ENCODE assay signal across 25 mouse cellular contexts in genomic region chr15:78557693-78558535, GRCm38 (mm10). TPM values are rescaled to one million over a fixed set of nuclear protein-coding genes. Genes with fewer than 3 reads are reported as not detected.
DNase-seq lines count a peak whose midpoint lies in the region; ATAC-seq and TF ChIP-seq lines count a peak whose summit lies in the region.
"Had no signal": no experiment of that assay in that cellular context is flagged by ENCODE, and none has a peak within 500 bp of the region (broad histone marks: within the 10 kb centered on the region; RNA-seq: fewer than 3 reads in every experiment).

No protein-coding gene starts in this region.

- in situ Hi-C loops in CH12.LX (cut with MboI; ENCODE audit: low pct_ligation_motif_present, low pct_unique_long_range_greater_than_20kb, low sequenced_read_pairs), result no loop called here

- no peak for TF ChIP-seq EP300 in CH12.LX (IDR thresholded peaks at IDR 0.05; ENCODE audit: low read length)

- intact Hi-C loops in gastrocnemius, adult 2 months (cut with DNase I), result no loop called here

- H3K4me3 ChIP-seq in CH12.LX (replicated peaks in 1 of 3; ENCODE audit: low read depth in 2 of 3, low read length in 2 of 3, poor library complexity in 1 of 3), result no peak overlapping the region
- H3K4me3 ChIP-seq in gastrocnemius, adult 2 months, result no peak overlapping the region
- H3K4me3 ChIP-seq: embryonic facial prominence, embryonic 15.5 days; megakaryocyte, embryonic 14.5 days had no signal

- H3K27ac ChIP-seq in CH12.LX (ENCODE audit: insufficient read depth, low read depth), result no peak overlapping the region
- H3K27ac ChIP-seq in gastrocnemius, adult 2 months, result no peak overlapping the region
- H3K27ac ChIP-seq: embryonic facial prominence, embryonic 15.5 days; stomach, postnatal 0 days had no signal

- H3K79me2 ChIP-seq in CH12.LX (replicated peaks; ENCODE audit: control insufficient read depth, extremely low read depth, insufficient read depth, poor library complexity, severe bottlenecking), result no peaks in the 10 kb centered on the region

- H3K27me3 ChIP-seq in CH12.LX (replicated peaks), result no peaks in the 10 kb centered on the region
- H3K27me3 ChIP-seq: embryonic facial prominence, embryonic 15.5 days had no signal

- TF ChIP-seq RAD21 in CH12.LX (IDR thresholded peaks at IDR 0.05; ENCODE audit: low read depth, low read length), result no peak

- H3K36me3 ChIP-seq in CH12.LX (replicated peaks in 1 of 2; ENCODE audit: control insufficient read depth in 1 of 2, insufficient read depth in 1 of 2, low read length in 1 of 2), result peaks cover 26 to 30% of the 10 kb centered on the region in 2 experiments
- H3K36me3 ChIP-seq: embryonic facial prominence, embryonic 15.5 days had no signal

- no peak for TF ChIP-seq POLR2A in CH12.LX (IDR thresholded peaks at IDR 0.05; ENCODE audit: low read depth, low read length)

- ATAC-seq in hematopoietic stem cell, adult 5-6 weeks (replicated peaks in 1 of 2; ENCODE audit: insufficient read depth in 1 of 2, low FRiP score in 2 of 2, low TSS enrichment in 1 of 2, low read depth in 1 of 2, poor library complexity in 2 of 2, severe bottlenecking in 2 of 2), result peak; percentile 23 to 33; a peak in 1 of 4 replicates
- ATAC-seq: liver, postnatal 0 days; midbrain, embryonic 16.5 days had no signal

- H3K9me3 ChIP-seq in CH12.LX (replicated peaks; ENCODE audit: low read length), result peaks cover 6% of the 10 kb centered on the region
- H3K9me3 ChIP-seq: embryonic facial prominence, embryonic 15.5 days had no signal

- DNase-seq in thymus, postnatal 0 days (ENCODE audit: low spot score), result peak; percentile 44
- no peak for DNase-seq in thymus, adult 18-20 months
- DNase-seq in CH12.LX (ENCODE audit: extremely low read depth), result no peak
- DNase-seq in gastrocnemius, adult 2 months, result no peak
- DNase-seq in frontal cortex, postnatal 25 days (ENCODE audit: low spot score in 2 of 2), result no peak
- DNase-seq in cerebellum, postnatal 10 days, result no peak
- DNase-seq: adrenal gland, postnatal 10 days; cerebellum, adult 18-20 months; cerebellum, postnatal 36 days; gastrocnemius, postnatal 10 days; heart, adult 18-20 months; heart, postnatal 36 days; kidney, adult 8-10 months; kidney, postnatal 25 days; liver; liver, postnatal 0 days; lung, postnatal 10 days; retina, postnatal 1 day had no signal

- no peak overlapping the region for H3K4me2 ChIP-seq in CH12.LX (ENCODE audit: insufficient read depth, low read depth, poor library complexity, severe bottlenecking)
- H3K4me2 ChIP-seq: embryonic facial prominence, embryonic 15.5 days had no signal

- dilution Hi-C loops in CH12.LX (cut with MboI; ENCODE audit: extremely low pct_ligation_motif_present, extremely low pct_unique_long_range_greater_than_20kb, low sequenced_read_pairs), result no loop called here

- peaks cover 8 to 66% of the 10 kb centered on the region in 2 experiments for H3K4me1 ChIP-seq in CH12.LX (ENCODE audit: control insufficient read depth in 1 of 2, insufficient read depth in 2 of 2)
- H3K4me1 ChIP-seq: embryonic facial prominence, embryonic 15.5 days had no signal

- no peak for TF ChIP-seq CTCF in CH12.LX (conservative IDR thresholded peaks at IDR 0.05 in 1 of 2, IDR thresholded peaks at IDR 0.05 in 1 of 2; ENCODE audit: low read depth in 2 of 2, low read length in 2 of 2)
- no peak for TF ChIP-seq CTCF in gastrocnemius, adult 2 months (IDR thresholded peaks at IDR 0.05)

- H3K9ac ChIP-seq in CH12.LX (ENCODE audit: insufficient read depth, low read depth), result no peak overlapping the region
- H3K9ac ChIP-seq: embryonic facial prominence, embryonic 15.5 days; liver, postnatal 0 days had no signal

TF ChIP-seq in CH12.LX, 34 proteins besides CTCF, POLR2A, EP300 and RAD21:
- TF ChIP-seq ZMIZ1 (IDR thresholded peaks at IDR 0.05; ENCODE audit: low read depth, low read length) (0 out of 2 replicates have a peak, but pooled peaks have one; percentile 24), ELF1 (IDR thresholded peaks at IDR 0.05; ENCODE audit: low read depth, low read length) (no peak), RCOR1 (conservative IDR thresholded peaks at IDR 0.05; ENCODE audit: low read depth, low read length) (no peak), SMC3 (IDR thresholded peaks at IDR 0.05; ENCODE audit: low read depth, low read length) (no peak), CHD2 (IDR thresholded peaks at IDR 0.05; ENCODE audit: low read length) (0 out of 2 replicates have a peak, but pooled peaks have one; percentile 10), NELFE (IDR thresholded peaks at IDR 0.05; ENCODE audit: low read depth, low read length) (no peak), USF2 (conservative IDR thresholded peaks at IDR 0.05; ENCODE audit: low read depth, low read length) (no peak), E2F4 (IDR thresholded peaks at IDR 0.05; ENCODE audit: insufficient replicate concordance, low read depth, low read length) (no peak)

RNA-seq across cellular contexts. Expression of gene Sstr3, which starts 13.4 kb away (rescaled TPM):
- 0.03 and 0.05 TPM in 2 replicates for polyA plus RNA-seq in thymus, postnatal 0 days (2015; fragmentation: Nextera tagmentation; extraction: Ambion mirVana)
- total RNA-seq in CH12.LX (2012; rRNA removed) (not detected in 2 replicates), CH12.LX (2014; rRNA removed) (not detected in 2 replicates)
- 0.14 and 0.36 TPM in 2 replicates for polyA plus RNA-seq in CH12.LX (2012; ENCODE audit: insufficient read length, low read depth)
- not detected in 2 replicates for total RNA-seq in hematopoietic stem cell, adult 5-6 weeks (2017)
- under 1 TPM in 1 of 2 experiments, not detected in 1; 0.05 TPM for total RNA-seq in gastrocnemius, adult 2 months (2021)
- total RNA-seq: heart, adult 18-20 months; heart, postnatal 36 days had no signal
- polyA plus RNA-seq: embryonic facial prominence, embryonic 15.5 days; forebrain, embryonic 11.5 days; heart, embryonic 14.5 days; liver, postnatal 0 days had no signal

RNA-seq across cellular contexts. Expression of gene Rac2, which starts 14.7 kb away (rescaled TPM):
- 662 and 779 TPM in 2 replicates for polyA plus RNA-seq in thymus, postnatal 0 days (2015; fragmentation: Nextera tagmentation; extraction: Ambion mirVana)
- total RNA-seq in CH12.LX (2012; rRNA removed) (314 and 453 TPM in 2 replicates), CH12.LX (2014; rRNA removed) (142 and 160 TPM in 2 replicates)
- 883 and 942 TPM in 2 replicates for polyA plus RNA-seq in CH12.LX (2012; ENCODE audit: insufficient read length, low read depth)
- total RNA-seq in hematopoietic stem cell, adult 5-6 weeks (2017), result 145 and 153 TPM in 2 replicates
- 1 to 10 TPM; 1.4 to 1.7 TPM for total RNA-seq in gastrocnemius, adult 2 months (2021)

RNA-seq across cellular contexts. Expression of gene C1qtnf6, which starts 26.7 kb away (rescaled TPM):
- 6.5 and 9.1 TPM in 2 replicates for polyA plus RNA-seq in thymus, postnatal 0 days (2015; fragmentation: Nextera tagmentation; extraction: Ambion mirVana)
- 4.1 and 6.3 TPM in 2 replicates for total RNA-seq in CH12.LX (2012; rRNA removed)
- 5.0 and 5.7 TPM in 2 replicates for total RNA-seq in CH12.LX (2014; rRNA removed)
- polyA plus RNA-seq in CH12.LX (2012; ENCODE audit: insufficient read length, low read depth), result 27.7 and 28.1 TPM in 2 replicates
- 1.3 and 2.5 TPM in 2 replicates for total RNA-seq in hematopoietic stem cell, adult 5-6 weeks (2017)
- total RNA-seq in gastrocnemius, adult 2 months (2021), result 1 to 10 TPM; 2.7 to 7.6 TPM

RNA-seq across cellular contexts. Expression of gene Cyth4, which starts 38.9 kb away (rescaled TPM):
- polyA plus RNA-seq in thymus, postnatal 0 days (2015; fragmentation: Nextera tagmentation; extraction: Ambion mirVana), result 23.0 and 23.7 TPM in 2 replicates
- total RNA-seq in CH12.LX (2012; rRNA removed), result 42.2 and 51.9 TPM in 2 replicates
- total RNA-seq in CH12.LX (2014; rRNA removed), result 38.6 and 39.2 TPM in 2 replicates
- 75.3 and 80.5 TPM in 2 replicates for polyA plus RNA-seq in CH12.LX (2012; ENCODE audit: insufficient read length, low read depth)
- total RNA-seq in hematopoietic stem cell, adult 5-6 weeks (2017), result 50.4 and 75.4 TPM in 2 replicates
- total RNA-seq in gastrocnemius, adult 2 months (2021), result 1 to 10 TPM; 1.9 TPM

Comparison
In these comparisons a context has a peak if more than half of its experiments do, and no peak if none do; other contexts are left out.
1. RNA of gene Rac2, which starts 14.7 kb away (total RNA-seq): 142 to 453 TPM in CH12.LX and 145 to 153 TPM in hematopoietic stem cell, adult 5-6 weeks; 1.4 to 1.7 TPM in gastrocnemius, adult 2 months; every median in the first group is over 10 times any median in the second.